ENCODE assay signal across 7 mouse cellular contexts in genomic region chr3:58636406-58637295, GRCm38 (mm10). TPM values are rescaled to one million over a fixed set of nuclear protein-coding genes. Genes with fewer than 3 reads are reported as not detected.
DNase-seq lines count a peak whose midpoint lies in the region; ATAC-seq and TF ChIP-seq lines count a peak whose summit lies in the region.

Gene Erich6, minus strand, starts transcription at chr3:58637207.

- in situ Hi-C loops in Patski (cut with MboI; ENCODE audit: low pct_unique_long_range_greater_than_20kb): no loop called here

- DNase-seq in Patski (ENCODE audit: low read depth, low spot score): no peak
- DNase-seq in cerebellum, adult 11-12 months: peak; percentile 28
- DNase-seq in forebrain, postnatal 0 days: peak; percentile 33
- DNase-seq in limb, embryonic 10.5 days (ENCODE audit: low spot score): peak; percentile 70
- DNase-seq in mesoderm, embryonic 11.5 days (ENCODE audit: low read depth, low spot score): peak; percentile 68
- peak; percentile 34 for DNase-seq in right cerebral cortex, postnatal 4 days

- 2% methylated on average over 34 of the region's 34 CpGs for WGBS in forebrain, postnatal 0 days
- under 1% methylated on average over 29 of the region's 34 CpGs for WGBS in hindbrain, embryonic 16.5 days
- WGBS in limb, embryonic 10.5 days: under 1% methylated on average over 34 of the region's 34 CpGs

- peak within 1 kb of the TSS; percentile 49 for H3K4me3 ChIP-seq in forebrain, postnatal 0 days (ENCODE audit: low read depth, low read length)
- H3K4me3 ChIP-seq in hindbrain, embryonic 16.5 days (ENCODE audit: low read length): peak within 1 kb of the TSS; percentile 56
- H3K4me3 ChIP-seq in limb, embryonic 10.5 days: peak within 1 kb of the TSS; percentile 63

- ATAC-seq in Patski: peak; percentile 80
- peak; percentile 91 for ATAC-seq in forebrain, postnatal 0 days
- ATAC-seq in hindbrain, embryonic 16.5 days: peak; percentile 89

- CTCF ChIA-PET in Patski (lab: Charles Lee): interaction anchor here (1.0 to 2.1 kb wide), 3 partner anchors 13 to 40 kb away, joined by 3 to 4 read pairs (median 4); no protein-coding TSS in a partner anchor

- H3K9ac ChIP-seq in forebrain, postnatal 0 days: peak within 1 kb of the TSS; percentile 53
- H3K9ac ChIP-seq in hindbrain, embryonic 16.5 days (ENCODE audit: low read depth, low read length): peak within 1 kb of the TSS; percentile 64

- no peaks in the 10 kb centered on the region for H3K27me3 ChIP-seq in Patski
- H3K27me3 ChIP-seq in forebrain, postnatal 0 days (ENCODE audit: insufficient read depth, low read length): no peaks in the 10 kb centered on the region
- H3K27me3 ChIP-seq in hindbrain, embryonic 16.5 days (replicated peaks; ENCODE audit: control insufficient read depth, insufficient read depth, low read length): no peaks in the 10 kb centered on the region
- H3K27me3 ChIP-seq in limb, embryonic 10.5 days (ENCODE audit: low read depth, poor library complexity, severe bottlenecking): 0 out of 2 replicates have a peak, but pooled peaks cover 4% of the 10 kb centered on the region

- no peak for TF ChIP-seq CTCF in Patski (IDR thresholded peaks at IDR 0.05)
- TF ChIP-seq CTCF in forebrain, postnatal 0 days (IDR thresholded peaks at IDR 0.05; ENCODE audit: low read depth): no peak

- H3K36me3 ChIP-seq in forebrain, postnatal 0 days (ENCODE audit: insufficient read depth): no peaks in the 10 kb centered on the region
- H3K36me3 ChIP-seq in hindbrain, embryonic 16.5 days (ENCODE audit: control insufficient read depth, insufficient read depth, low read length): no peaks in the 10 kb centered on the region
- H3K36me3 ChIP-seq in limb, embryonic 10.5 days: no peaks in the 10 kb centered on the region

- POLR2A ChIA-PET in Patski (lab: Charles Lee): interaction anchor here (1.6 kb wide), 1 partner anchor 39 kb away, joined by 3 read pairs; no protein-coding TSS in a partner anchor

- no peak within 1 kb of the TSS for H3K27ac ChIP-seq in forebrain, postnatal 0 days (ENCODE audit: low read depth, low read length)
- peak within 1 kb of the TSS; percentile 45; the same call in 1 of the 2 replicates for H3K27ac ChIP-seq in hindbrain, embryonic 16.5 days (ENCODE audit: low read depth, low read length)
- peak within 1 kb of the TSS; percentile 76 for H3K27ac ChIP-seq in limb, embryonic 10.5 days

- no peaks in the 10 kb centered on the region for H3K9me3 ChIP-seq in forebrain, postnatal 0 days (ENCODE audit: low read length)
- H3K9me3 ChIP-seq in hindbrain, embryonic 16.5 days (ENCODE audit: control insufficient read depth, low read length): no peaks in the 10 kb centered on the region
- H3K9me3 ChIP-seq in limb, embryonic 10.5 days (replicated peaks): no peaks in the 10 kb centered on the region

- H3K4me1 ChIP-seq in forebrain, postnatal 0 days (ENCODE audit: insufficient read depth): no peaks in the 10 kb centered on the region
- peaks cover 8% of the 10 kb centered on the region for H3K4me1 ChIP-seq in hindbrain, embryonic 16.5 days (ENCODE audit: control insufficient read depth, insufficient read depth, low read depth, low read length)
- H3K4me1 ChIP-seq in limb, embryonic 10.5 days: peaks cover 13% of the 10 kb centered on the region

- H3K4me2 ChIP-seq in forebrain, postnatal 0 days (ENCODE audit: low read depth): peak within 1 kb of the TSS; percentile 90
- H3K4me2 ChIP-seq in hindbrain, embryonic 16.5 days (ENCODE audit: low read length): peak within 1 kb of the TSS; percentile 96

RNA-seq across cellular contexts. Expression of gene Erich6, which starts in this region (rescaled TPM):
- polyA plus RNA-seq in Patski (2021): 0.14 TPM
- 0.29 and 0.92 TPM in 2 replicates for total RNA-seq in forebrain, postnatal 0 days (2014; rRNA removed)
- 0.33 and 0.45 TPM in 2 replicates for polyA plus RNA-seq in forebrain, postnatal 0 days (2015; fragmentation: Nextera tagmentation; extraction: Ambion mirVana)
- 0.15 and 0.31 TPM in 2 replicates for polyA plus RNA-seq in hindbrain, embryonic 16.5 days (2015; fragmentation: Nextera tagmentation; extraction: Ambion mirVana)
- polyA plus RNA-seq in limb, embryonic 10.5 days (2016; fragmentation: Nextera tagmentation; extraction: Ambion mirVana): not detected in 2 replicates

Comparison
In these comparisons a context has a peak if more than half of its experiments do, and no peak if none do; other contexts are left out.
1. Peak in ATAC-seq in Patski; RNA of the gene not detected or under 1 TPM.
2. Peak in DNase-seq, ATAC-seq, H3K4me3 ChIP-seq, H3K9ac ChIP-seq and H3K4me2 ChIP-seq in forebrain, postnatal 0 days; RNA of the gene not detected or under 1 TPM.
3. Peak in ATAC-seq, H3K4me3 ChIP-seq, H3K27ac ChIP-seq, H3K9ac ChIP-seq and H3K4me2 ChIP-seq in hindbrain, embryonic 16.5 days; RNA of the gene not detected or under 1 TPM.
4. Peak in DNase-seq, H3K4me3 ChIP-seq and H3K27ac ChIP-seq in limb, embryonic 10.5 days; RNA of the gene not detected or under 1 TPM.